Mouse (Mus musculus): ENCODE results near the gene Atxn1.

GRCm38 (mm10) chr13:45590898-45591297, 373.9 kb downstream of the Atxn1 start:
- no peak for TF ChIP-seq CTCF (IDR thresholded peaks at IDR 0.05)
- TF ChIP-seq EP300 (IDR thresholded peaks at IDR 0.05) = no peak

All from lung, postnatal 0 days (tissue).